Mouse (Mus musculus): Measurements from ENCODE around the gene Zfp454. TPM values are rescaled to one million over a fixed set of nuclear protein-coding genes. Genes with fewer than 3 reads are reported as not detected.
A peak's percentile ranks its signal among the peaks of the same experiment; 100 is the strongest.

The Zfp454 gene
- polyA plus RNA-seq (2015; fragmentation: Nextera tagmentation; extraction: Ambion mirVana), result 7.0 and 7.6 TPM in 2 replicates

DNA sequence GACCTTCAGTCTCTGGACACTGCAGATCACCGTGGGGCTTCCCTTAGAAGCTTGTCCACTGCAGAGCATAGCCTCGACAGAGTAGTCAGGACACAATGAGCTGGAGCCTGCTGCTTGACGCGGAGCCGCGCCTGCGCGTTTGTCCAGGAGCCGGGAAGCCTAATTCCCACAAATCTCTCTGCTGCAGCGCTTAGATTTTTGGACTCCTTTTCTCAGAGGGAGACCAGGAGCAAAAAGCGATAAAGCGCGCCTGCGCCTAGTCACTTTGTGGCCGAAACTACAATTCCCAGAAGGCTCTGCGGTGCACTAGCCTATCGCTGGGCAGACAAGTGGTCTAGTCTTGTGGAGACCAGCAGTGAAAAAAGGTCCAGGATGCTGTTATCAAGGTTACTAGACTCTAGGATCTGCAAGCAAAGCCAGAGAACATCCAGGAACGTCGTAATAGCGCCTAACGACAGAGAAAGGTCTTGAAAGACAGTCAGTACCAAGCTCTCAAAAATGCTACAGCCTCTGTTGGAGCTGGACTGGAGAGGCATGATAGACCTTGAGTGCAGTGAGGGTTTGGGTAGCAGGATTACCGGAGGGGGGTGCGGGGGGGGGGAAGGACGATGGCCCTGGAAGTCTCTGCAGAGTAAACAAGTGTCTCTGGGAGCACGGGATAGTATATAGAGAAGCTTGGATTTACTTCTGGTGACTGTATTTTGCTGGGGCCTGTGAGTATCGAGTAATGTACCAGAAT, at the start of gene Zfp454:
TSS of gene Zfp454 (minus strand) at position 262 of the 739 bp plus-strand sequence.
- Histone ChIP-seq H3K36me3 (peaks cover 26% of the 10 kb centered on the region), H3K27ac (replicated peaks) (peak within 1 kb of the TSS; percentile 70; the same call in 1 of the 2 replicates), H3K4me2 (replicated peaks) (peak within 1 kb of the TSS; percentile 76), H3K9ac (peak within 1 kb of the TSS; percentile 43), H3K27me3 (no peaks in the 10 kb centered on the region), H3K9me3 (replicated peaks) (no peaks in the 10 kb centered on the region), H3K4me1 (peaks cover 11% of the 10 kb centered on the region), H3K4me3 (replicated peaks) (peak within 1 kb of the TSS; percentile 51)
- peak; percentile 90 for ATAC-seq (ENCODE audit: insufficient number of reproducible peaks, low FRiP score, low TSS enrichment, low read depth)
- 7% methylated on average over 26 of the region's 26 CpGs for WGBS

GRCm38 (mm10) chr11:50932040-50932439, 44.6 kb upstream of the Zfp454 start:
- 75% methylated on average over 1 of the region's 1 CpGs for WGBS
- Histone ChIP-seq H3K4me3 (replicated peaks) (peak overlapping the region; percentile 77), H3K4me1 (peaks cover 9% of the 10 kb centered on the region; the same call in 1 of the 2 replicates), H3K27me3 (0 out of 2 replicates have a peak, but pooled peaks cover 3% of the 10 kb centered on the region), H3K9ac (no peak overlapping the region), H3K4me2 (replicated peaks) (peak overlapping the region; percentile 90), H3K27ac (replicated peaks) (no peak overlapping the region), H3K9me3 (replicated peaks) (no peaks in the 10 kb centered on the region), H3K36me3 (no peaks in the 10 kb centered on the region)
- no peak for ATAC-seq (ENCODE audit: insufficient number of reproducible peaks, low FRiP score, low TSS enrichment, low read depth)

- H3K36me3 ChIP-seq, result no peaks in the 10 kb centered on the region
- no peaks in the 10 kb centered on the region for H3K9me3 ChIP-seq (replicated peaks)
- peak; percentile 92 for ATAC-seq (ENCODE audit: insufficient number of reproducible peaks, low FRiP score, low TSS enrichment, low read depth)
- H3K4me3 ChIP-seq (replicated peaks), result peak within 1 kb of the TSS; percentile 77
- 0% methylated on average over 18 of the region's 18 CpGs for WGBS
- peak within 1 kb of the TSS; percentile 90 for H3K4me2 ChIP-seq (replicated peaks)
- H3K4me1 ChIP-seq, result peaks cover 9% of the 10 kb centered on the region; the same call in 1 of the 2 replicates
- H3K27me3 ChIP-seq, result 0 out of 2 replicates have a peak, but pooled peaks cover 3% of the 10 kb centered on the region
- peak within 1 kb of the TSS; percentile 59 for H3K9ac ChIP-seq
- no peak within 1 kb of the TSS for H3K27ac ChIP-seq (replicated peaks)
These were observed 44.0 kb upstream of the Zfp454 start, which contains the start of gene Zfp354b for GRCm38 (mm10) chr11:50931451-50931866. TSS of gene Zfp354b (minus strand) at chr11:50931633.

DNA sequence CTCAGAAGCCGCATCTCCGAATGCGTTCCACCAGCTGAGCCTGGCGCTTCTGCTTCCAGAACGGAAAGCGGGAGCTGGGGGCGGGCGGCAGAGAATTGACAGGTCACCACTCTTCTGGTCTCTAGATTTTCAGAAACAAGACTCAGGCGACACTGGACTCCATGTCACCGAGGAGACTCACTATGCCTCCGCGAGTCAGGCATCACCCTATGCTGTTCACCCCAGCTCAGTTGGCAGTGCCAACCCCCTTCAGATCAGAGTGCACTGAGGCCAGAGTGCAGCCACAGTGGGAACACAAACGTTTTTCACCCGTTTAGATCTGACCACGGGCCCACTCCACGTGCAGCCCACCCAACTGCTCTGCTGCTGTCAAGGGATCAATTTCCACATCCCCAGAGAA, 43.6 kb upstream of the Zfp454 start:
- Histone ChIP-seq H3K9ac (peak overlapping the region; percentile 59), H3K9me3 (replicated peaks) (no peaks in the 10 kb centered on the region), H3K27ac (replicated peaks) (no peak overlapping the region), H3K27me3 (0 out of 2 replicates have a peak, but pooled peaks cover 3% of the 10 kb centered on the region), H3K4me3 (replicated peaks) (peak overlapping the region; percentile 77), H3K4me2 (replicated peaks) (peak overlapping the region; percentile 90), H3K36me3 (no peaks in the 10 kb centered on the region), H3K4me1 (peaks cover 9% of the 10 kb centered on the region; the same call in 1 of the 2 replicates)
- WGBS, result 4% methylated on average over 16 of the region's 16 CpGs
- peak; percentile 66 for ATAC-seq (ENCODE audit: insufficient number of reproducible peaks, low FRiP score, low TSS enrichment, low read depth)

GRCm38 (mm10) chr11:50930469-50931014, 43.1 kb upstream of the Zfp454 start:
- H3K36me3 ChIP-seq, result no peaks in the 10 kb centered on the region
- H3K4me2 ChIP-seq (replicated peaks), result peak overlapping the region; percentile 90
- H3K9ac ChIP-seq, result peak overlapping the region; percentile 59
- WGBS, result 26% methylated on average over 14 of the region's 14 CpGs
- H3K27ac ChIP-seq (replicated peaks), result no peak overlapping the region
- H3K27me3 ChIP-seq, result 0 out of 2 replicates have a peak, but pooled peaks cover 3% of the 10 kb centered on the region
- ATAC-seq (ENCODE audit: insufficient number of reproducible peaks, low FRiP score, low TSS enrichment, low read depth), result no peak
- no peaks in the 10 kb centered on the region for H3K9me3 ChIP-seq (replicated peaks)
- H3K4me3 ChIP-seq (replicated peaks), result peak overlapping the region; percentile 77
- peaks cover 9% of the 10 kb centered on the region; the same call in 1 of the 2 replicates for H3K4me1 ChIP-seq

DNA sequence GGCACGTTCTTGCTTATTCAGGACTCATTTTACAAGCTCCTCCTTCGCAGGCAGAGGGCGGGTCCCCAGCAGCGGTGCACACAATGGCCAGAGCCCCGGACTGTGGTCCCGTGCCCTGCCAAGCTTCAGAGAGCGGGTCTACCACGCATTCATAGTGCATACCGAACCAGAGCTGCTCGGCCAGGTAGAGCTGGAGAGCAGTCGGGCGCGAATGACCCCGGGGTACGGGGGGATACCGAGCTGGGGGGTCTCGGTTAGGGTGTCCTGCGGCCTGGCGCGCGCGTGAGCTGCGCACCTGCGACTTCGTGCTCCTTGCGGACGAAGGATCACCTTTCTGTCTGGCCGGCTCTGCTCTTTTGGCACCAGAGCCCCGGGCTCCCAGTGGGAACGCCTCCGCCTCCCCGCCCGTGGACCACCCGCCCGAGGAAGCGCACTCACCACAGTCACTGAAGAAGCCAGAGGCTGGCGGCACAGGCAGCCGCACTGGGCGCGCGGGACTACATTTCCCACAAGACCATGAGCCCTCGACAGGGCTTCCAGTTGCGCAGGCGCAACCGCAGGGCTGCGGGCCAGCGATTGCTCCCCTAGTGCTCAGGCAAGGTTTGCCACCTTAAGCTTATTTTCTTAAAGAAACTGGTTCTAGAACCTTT, 28.3 kb upstream of the Zfp454 start, which contains the start of gene Zfp2:
TSS of gene Zfp2 (minus strand) at position 495 of the 650 bp plus-strand sequence.
- Histone ChIP-seq H3K4me2 (replicated peaks) (peak within 1 kb of the TSS; percentile 52), H3K27ac (replicated peaks) (peak within 1 kb of the TSS; percentile 30; the same call in 1 of the 2 replicates), H3K27me3 (no peaks in the 10 kb centered on the region), H3K4me3 (replicated peaks) (peak within 1 kb of the TSS; percentile 89), H3K36me3 (peaks cover 22% of the 10 kb centered on the region), H3K9me3 (replicated peaks) (no peaks in the 10 kb centered on the region), H3K9ac (peak within 1 kb of the TSS; percentile 73), H3K4me1 (no peaks in the 10 kb centered on the region)
- peak; percentile 96 for ATAC-seq (ENCODE audit: insufficient number of reproducible peaks, low FRiP score, low TSS enrichment, low read depth)
- WGBS, result 0% methylated on average over 47 of the region's 47 CpGs

GRCm38 (mm10) chr11:50914461-50914860, 27.0 kb upstream of the Zfp454 start:
- Histone ChIP-seq H3K36me3 (peaks cover 36% of the 10 kb centered on the region), H3K27ac (replicated peaks) (no peak overlapping the region), H3K9ac (no peak overlapping the region), H3K4me2 (replicated peaks) (no peak overlapping the region), H3K27me3 (no peaks in the 10 kb centered on the region), H3K9me3 (replicated peaks) (no peaks in the 10 kb centered on the region), H3K4me3 (replicated peaks) (no peak overlapping the region), H3K4me1 (no peaks in the 10 kb centered on the region)
- WGBS, result 94% methylated on average over 3 of the region's 3 CpGs
- ATAC-seq (ENCODE audit: insufficient number of reproducible peaks, low FRiP score, low TSS enrichment, low read depth), result no peak

DNA sequence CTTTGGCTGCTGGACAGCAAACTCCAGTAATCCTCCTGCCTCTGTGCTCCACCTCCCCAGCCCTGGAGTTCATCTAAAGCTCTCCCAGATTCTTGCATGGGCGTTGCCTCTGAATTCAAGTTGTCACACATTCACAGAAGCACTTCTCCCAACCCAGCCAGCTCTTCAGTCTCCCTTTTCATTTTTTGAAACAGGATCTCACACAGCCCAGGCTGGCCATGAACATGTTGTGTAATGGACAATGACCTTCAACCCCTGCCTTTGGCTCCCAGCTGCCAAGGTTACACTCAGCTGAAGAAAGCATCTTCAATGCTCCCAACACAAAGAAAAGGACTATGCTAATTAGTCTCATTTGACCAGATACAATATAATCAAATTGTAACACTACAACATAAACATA, 25.9 kb upstream of the Zfp454 start:
- no peak for ATAC-seq (ENCODE audit: insufficient number of reproducible peaks, low FRiP score, low TSS enrichment, low read depth)
- Histone ChIP-seq H3K9ac (no peak overlapping the region), H3K36me3 (peaks cover 47% of the 10 kb centered on the region), H3K27me3 (no peaks in the 10 kb centered on the region), H3K4me3 (replicated peaks) (no peak overlapping the region), H3K9me3 (replicated peaks) (no peaks in the 10 kb centered on the region), H3K27ac (replicated peaks) (no peak overlapping the region), H3K4me1 (no peaks in the 10 kb centered on the region), H3K4me2 (replicated peaks) (no peak overlapping the region)
- 90% methylated on average over 1 of the region's 1 CpGs for WGBS

GRCm38 (mm10) chr11:50908136-50908535, 20.7 kb upstream of the Zfp454 start:
- ATAC-seq (ENCODE audit: insufficient number of reproducible peaks, low FRiP score, low TSS enrichment, low read depth), result no peak
- no peak overlapping the region for H3K9ac ChIP-seq
- H3K4me1 ChIP-seq, result no peaks in the 10 kb centered on the region
- H3K27ac ChIP-seq (replicated peaks), result no peak overlapping the region
- peaks cover 32% of the 10 kb centered on the region for H3K9me3 ChIP-seq (replicated peaks)
- 90% methylated on average over 5 of the region's 5 CpGs for WGBS
- H3K36me3 ChIP-seq, result peaks cover 93% of the 10 kb centered on the region
- no peak overlapping the region for H3K4me2 ChIP-seq (replicated peaks)
- no peak overlapping the region for H3K4me3 ChIP-seq (replicated peaks)
- H3K27me3 ChIP-seq, result no peaks in the 10 kb centered on the region

GRCm38 (mm10) chr11:50897359-50897758, 9.9 kb upstream of the Zfp454 start:
- Histone ChIP-seq H3K9ac (no peak overlapping the region), H3K27ac (replicated peaks) (no peak overlapping the region), H3K9me3 (replicated peaks) (peaks cover 50% of the 10 kb centered on the region), H3K36me3 (peaks cover 30% of the 10 kb centered on the region), H3K4me1 (no peaks in the 10 kb centered on the region), H3K27me3 (no peaks in the 10 kb centered on the region), H3K4me2 (replicated peaks) (no peak overlapping the region), H3K4me3 (replicated peaks) (no peak overlapping the region)
- 77% methylated on average over 1 of the region's 1 CpGs for WGBS
- no peak for ATAC-seq (ENCODE audit: insufficient number of reproducible peaks, low FRiP score, low TSS enrichment, low read depth)

- Histone ChIP-seq H3K27ac (replicated peaks) (no peak overlapping the region), H3K36me3 (no peaks in the 10 kb centered on the region), H3K9ac (no peak overlapping the region), H3K27me3 (no peaks in the 10 kb centered on the region), H3K9me3 (replicated peaks) (peaks cover 12% of the 10 kb centered on the region; the same call in 1 of the 2 replicates), H3K4me2 (replicated peaks) (no peak overlapping the region), H3K4me3 (replicated peaks) (no peak overlapping the region), H3K4me1 (0 out of 2 replicates have a peak, but pooled peaks cover 3% of the 10 kb centered on the region)
- no peak for ATAC-seq (ENCODE audit: insufficient number of reproducible peaks, low FRiP score, low TSS enrichment, low read depth)
- WGBS, result 55% methylated on average over 2 of the region's 2 CpGs
These were observed 5.0 kb upstream of the Zfp454 start for GRCm38 (mm10) chr11:50892441-50892840.
